Mouse (Mus musculus): ENCODE data around the gene Gm8127. TPM values are rescaled to one million over a fixed set of nuclear protein-coding genes. Genes with fewer than 3 reads are reported as not detected.

Gene Gm8127
- polyA plus RNA-seq, 1 experiment from 2014 or later: not detected

Other genes with a start within 250 kb of the Gm8127 start
- gene Gm8094, start 217.2 kb downstream of the Gm8127 start, polyA plus RNA-seq (2015; fragmentation: Nextera tagmentation; extraction: Ambion mirVana): not detected in 2 replicates
- not detected in 2 replicates for gene Gm8104, start 193.2 kb downstream of the Gm8127 start, polyA plus RNA-seq (2015; fragmentation: Nextera tagmentation; extraction: Ambion mirVana)
- not detected in 2 replicates for gene Gm7233, start 114.0 kb downstream of the Gm8127 start, polyA plus RNA-seq (2015; fragmentation: Nextera tagmentation; extraction: Ambion mirVana)
- not detected in 2 replicates for gene Gm8122, start 58.5 kb downstream of the Gm8127 start, polyA plus RNA-seq (2015; fragmentation: Nextera tagmentation; extraction: Ambion mirVana)
- not detected in 2 replicates for gene Gm8126, start 35.2 kb downstream of the Gm8127 start, polyA plus RNA-seq (2015; fragmentation: Nextera tagmentation; extraction: Ambion mirVana)
- gene Gm9732, start 18.8 kb downstream of the Gm8127 start, polyA plus RNA-seq (2015; fragmentation: Nextera tagmentation; extraction: Ambion mirVana): 0.11 and 0.34 TPM in 2 replicates
- gene 1700001F09Rik, start 54.0 kb upstream of the Gm8127 start, polyA plus RNA-seq (2015; fragmentation: Nextera tagmentation; extraction: Ambion mirVana): not detected in 2 replicates
- gene Gm8138, start 122.5 kb upstream of the Gm8127 start, polyA plus RNA-seq (2015; fragmentation: Nextera tagmentation; extraction: Ambion mirVana): not detected in 2 replicates
- gene Gm5799, start 249.7 kb upstream of the Gm8127 start, polyA plus RNA-seq (2015; fragmentation: Nextera tagmentation; extraction: Ambion mirVana): 0.12 TPM in 1 of 2 replicates, not detected in the other